Mouse (Mus musculus) urinary bladder, adult 18-20 months (tissue): Measurements from ENCODE around the gene Spata18.
A peak's percentile ranks its signal among the peaks of the same experiment; 100 is the strongest.

Source experiments
- DNase-seq, 2 experiments: peaks; one replicate each; pipeline ENCODE4 v3.0.0; 2022; ENCODE audit warnings: low spot score in 2 of 2, mixed read lengths in 2 of 2

Gene Spata18

GRCm38 (mm10) chr5:73651061-73651854, at the start of gene Spata18:
TSS of gene Spata18 (plus strand) at chr5:73651379.
- DNase-seq = no peak

- DNase-seq = no peak
These were observed 48.3 kb upstream of the Spata18 start for GRCm38 (mm10) chr5:73602865-73603264.

GRCm38 (mm10) chr5:73604542-73604941, 46.6 kb upstream of the Spata18 start:
- DNase-seq = no peak

GRCm38 (mm10) chr5:73604964-73605363, 46.2 kb upstream of the Spata18 start:
- DNase-seq = no peak

DNA sequence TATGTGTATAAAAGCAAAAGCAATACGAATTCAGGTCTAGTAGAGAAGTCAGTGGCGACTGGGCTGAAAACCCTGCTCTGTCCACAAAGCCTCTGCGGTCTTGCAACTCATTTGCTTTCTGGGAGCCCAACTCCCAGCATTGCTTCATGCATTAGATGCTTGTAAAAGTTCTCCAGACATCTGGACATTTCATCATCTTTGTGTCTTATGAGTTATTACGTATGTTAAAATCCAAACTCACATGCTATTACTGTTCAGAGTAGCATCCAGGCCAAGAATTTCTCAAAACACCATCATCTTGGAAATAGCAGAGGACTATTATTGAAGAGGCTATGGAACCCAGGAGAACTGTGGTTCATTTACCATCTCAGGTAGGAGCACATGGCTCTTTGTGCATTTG, 40.1 kb upstream of the Spata18 start:
- no peak for DNase-seq

GRCm38 (mm10) chr5:73613296-73613695, 37.9 kb upstream of the Spata18 start:
- DNase-seq = no peak

- DNase-seq = no peak
These were observed 36.0 kb upstream of the Spata18 start for GRCm38 (mm10) chr5:73615211-73615610.

DNA sequence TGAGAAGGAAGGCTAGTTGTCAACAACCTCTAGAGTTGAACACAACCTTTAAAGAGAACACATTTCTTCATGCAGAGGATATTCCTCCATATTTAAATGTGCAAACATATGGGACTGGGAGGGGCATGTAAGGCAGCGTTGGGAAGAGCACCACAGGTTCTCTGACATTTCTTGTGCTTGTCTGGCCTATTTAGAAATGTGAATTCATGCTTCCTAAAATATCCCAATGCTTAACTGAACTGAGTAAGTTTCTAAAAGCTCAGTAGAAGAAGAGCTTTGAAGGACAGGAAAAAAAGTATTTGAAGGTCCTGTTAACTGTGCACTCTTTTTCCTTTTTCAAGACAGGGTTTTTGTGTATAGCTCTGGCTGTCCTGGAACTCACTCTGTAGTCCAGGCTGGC, 32.2 kb upstream of the Spata18 start:
- DNase-seq = no peak

- no peak for DNase-seq
These were observed 25.7 kb upstream of the Spata18 start for GRCm38 (mm10) chr5:73625505-73625904.

DNA sequence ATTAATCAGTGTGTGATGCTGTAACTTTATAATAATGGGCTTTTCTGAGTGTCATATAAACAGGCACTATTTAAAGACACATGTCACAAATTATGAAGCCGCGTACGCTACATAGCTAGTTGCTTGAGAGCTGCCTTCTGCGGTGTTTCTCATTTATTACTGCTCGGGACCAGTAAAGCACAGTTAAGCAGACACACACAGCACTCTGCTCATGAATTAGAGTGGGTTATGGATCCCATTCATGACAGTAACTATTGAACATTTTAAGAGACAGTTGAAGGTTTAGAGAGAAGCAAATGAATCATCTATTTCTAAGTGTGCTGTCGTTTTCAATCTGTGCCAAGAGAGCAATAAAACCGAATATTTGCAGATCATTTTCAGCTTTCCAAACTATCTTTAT, 24.3 kb upstream of the Spata18 start:
- DNase-seq = no peak

DNA sequence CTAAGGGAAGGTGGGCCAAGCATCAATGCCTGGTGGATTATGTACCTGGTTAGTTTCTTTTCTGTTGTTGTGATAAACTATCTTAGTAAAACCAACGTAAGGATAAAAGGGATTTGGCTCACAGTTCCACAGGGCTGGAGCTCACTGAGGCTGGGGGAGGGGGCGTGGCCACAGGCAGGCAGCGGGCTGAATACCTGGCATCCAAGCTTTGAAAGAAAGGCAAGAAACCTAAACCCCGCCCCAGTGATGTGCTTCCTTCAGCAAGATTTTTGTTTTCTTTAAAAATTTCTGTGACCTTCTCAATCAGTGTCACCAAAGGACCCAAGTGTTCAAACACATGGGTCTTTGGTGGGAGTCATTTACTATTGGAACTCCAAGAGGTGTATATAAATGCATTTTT, 23.6 kb upstream of the Spata18 start:
- DNase-seq = no peak

DNA sequence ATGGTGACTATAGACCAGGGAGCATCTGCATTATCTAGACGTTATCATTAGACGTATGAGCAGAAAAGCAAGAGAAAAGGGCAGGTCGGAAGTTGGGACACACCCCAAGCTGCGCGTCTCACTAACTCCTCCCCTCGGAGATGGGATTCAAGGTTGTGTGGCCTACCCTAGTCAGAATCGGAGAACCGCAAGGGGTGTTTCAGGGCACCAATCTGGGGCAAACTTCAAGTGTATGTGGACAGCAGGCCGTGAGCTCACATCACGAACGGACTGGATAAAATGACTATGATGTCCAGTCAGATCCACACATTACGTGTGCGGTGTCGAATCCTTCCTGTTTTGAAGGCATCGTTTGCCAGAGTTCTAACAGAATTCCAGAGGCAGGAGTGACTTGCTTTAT, 23.2 kb upstream of the Spata18 start:
- no peak for DNase-seq

- no peak for DNase-seq
These were observed 21.0 kb upstream of the Spata18 start for GRCm38 (mm10) chr5:73630141-73630540.

DNA sequence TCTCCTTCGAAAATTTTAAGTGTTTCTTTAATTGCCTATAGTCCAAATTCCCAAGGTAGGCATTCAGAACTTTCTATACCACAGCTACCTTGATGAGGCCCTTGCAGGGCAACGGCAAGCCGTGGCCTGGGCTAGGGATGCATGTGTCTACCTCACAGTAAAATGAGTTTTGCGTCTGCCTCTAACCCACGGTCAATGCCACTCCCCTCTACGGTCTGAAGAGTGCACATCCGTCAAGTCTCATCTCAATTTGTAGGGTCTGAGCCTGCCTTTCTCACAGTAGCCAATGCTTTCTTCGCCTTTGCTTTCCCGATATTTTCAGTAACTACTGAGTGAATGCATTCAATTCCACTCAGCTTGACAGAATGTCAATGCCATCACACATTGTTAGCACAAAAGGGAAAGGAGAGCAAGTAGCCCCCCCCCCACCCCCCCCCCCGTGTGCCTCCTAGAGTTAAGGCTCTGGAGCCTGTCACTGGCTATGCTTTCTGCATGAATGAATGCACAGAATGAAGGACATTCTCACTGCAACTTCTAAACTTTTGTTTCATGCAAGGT, 20.1 kb upstream of the Spata18 start:
- DNase-seq = no peak

GRCm38 (mm10) chr5:73632291-73632690, 18.9 kb upstream of the Spata18 start, which contains the start of gene Lrrc66:
TSS of gene Lrrc66 (minus strand) at chr5:73632526.
- no peak for DNase-seq

- DNase-seq = peak; percentile 29 to 49
These were observed 18.0 kb upstream of the Spata18 start for GRCm38 (mm10) chr5:73633141-73633540.

DNA sequence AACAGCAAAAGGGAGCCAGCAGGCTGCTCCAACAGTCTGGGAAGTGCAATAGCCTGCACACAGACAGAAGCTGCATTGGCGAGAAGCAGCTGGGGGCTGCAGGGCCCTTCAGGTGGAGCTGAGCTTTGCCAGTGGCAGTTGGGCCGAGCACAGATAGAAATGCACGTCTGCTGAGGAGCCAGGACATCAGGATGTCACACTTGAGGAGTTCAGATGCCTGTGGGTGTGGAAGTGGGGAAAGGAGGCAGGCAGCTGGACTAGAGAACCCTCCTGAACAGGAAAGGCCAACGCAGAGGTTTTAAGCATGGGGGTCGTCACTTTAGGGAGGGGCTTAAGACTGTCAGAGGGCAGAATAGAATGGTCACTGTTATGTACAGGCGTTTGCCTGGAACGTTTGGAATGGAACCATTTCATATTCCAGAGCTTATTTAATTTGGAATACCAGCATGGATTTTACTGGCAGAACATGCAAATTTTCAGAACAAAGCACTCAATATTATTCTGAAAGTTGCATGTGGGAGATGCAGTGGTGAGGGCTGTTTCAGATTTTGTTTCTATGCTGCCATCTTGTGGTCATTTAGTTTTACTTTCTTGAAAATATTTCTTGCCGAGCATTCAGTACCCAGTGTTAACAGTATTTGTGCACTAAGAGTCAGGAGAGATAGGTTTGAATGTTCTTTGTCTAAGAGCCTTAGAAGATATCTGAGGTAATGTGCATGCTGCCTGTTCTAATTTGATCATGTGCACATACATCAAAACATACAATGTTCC, 13.7 kb upstream of the Spata18 start:
- no peak for DNase-seq

- DNase-seq = no peak
These were observed 10.1 kb upstream of the Spata18 start for GRCm38 (mm10) chr5:73641058-73641457.

DNA sequence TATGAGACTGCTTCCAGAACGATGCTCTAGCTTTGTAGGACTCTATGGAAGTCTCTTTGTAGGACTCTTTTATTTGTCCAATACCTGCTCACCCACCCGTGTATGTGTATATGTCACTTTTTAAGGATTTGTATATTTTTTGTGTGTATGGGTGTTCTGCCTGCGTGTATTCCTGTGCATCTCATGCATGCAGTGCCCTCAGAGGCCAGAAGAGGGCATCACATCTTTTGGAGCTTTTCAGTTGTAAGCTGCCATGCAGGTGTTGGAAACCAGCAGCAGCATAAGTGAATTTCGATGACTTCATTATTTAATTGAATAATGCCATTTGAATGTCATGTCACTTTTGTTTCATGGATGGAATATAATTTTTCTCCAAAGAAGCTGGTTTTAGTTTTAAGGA, 9.1 kb upstream of the Spata18 start:
- DNase-seq = no peak

DNA sequence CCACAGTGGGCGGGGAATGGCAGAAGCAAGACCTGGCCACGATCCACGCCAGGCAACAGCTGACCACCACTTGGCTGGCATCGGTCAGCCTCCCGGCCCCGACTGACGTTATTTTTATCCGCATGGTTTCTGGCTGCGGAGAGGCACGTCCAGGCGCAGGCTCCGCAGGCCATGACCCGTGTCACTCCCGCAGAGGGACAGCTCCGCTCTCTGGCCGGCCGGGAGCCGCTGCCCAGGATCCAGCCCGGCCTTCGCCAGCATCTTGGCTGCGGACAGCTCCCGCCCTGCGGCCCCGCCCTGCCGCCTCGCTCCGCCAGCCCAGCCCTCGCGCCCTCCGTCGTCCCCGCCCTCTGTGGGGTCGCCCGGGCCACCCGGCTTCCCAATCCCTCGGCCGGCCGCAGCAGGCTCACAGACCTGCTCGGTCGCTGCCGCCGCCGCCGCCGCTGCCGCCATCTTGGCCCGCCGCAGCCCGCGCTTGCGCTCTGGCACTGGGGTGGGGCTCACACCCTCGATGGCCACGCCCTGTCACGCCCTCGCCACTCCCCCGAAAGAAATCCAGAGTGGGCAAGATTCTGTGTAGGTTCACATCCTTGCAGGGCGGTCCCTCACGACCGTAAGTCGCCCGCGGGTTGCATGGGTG, 3.8 kb upstream of the Spata18 start, which contains the start of gene Sgcb:
Sgcb (minus strand) TSS at position 530 of the 640 bp plus-strand sequence.
- peak; percentile 64 to 65 for DNase-seq

DNA sequence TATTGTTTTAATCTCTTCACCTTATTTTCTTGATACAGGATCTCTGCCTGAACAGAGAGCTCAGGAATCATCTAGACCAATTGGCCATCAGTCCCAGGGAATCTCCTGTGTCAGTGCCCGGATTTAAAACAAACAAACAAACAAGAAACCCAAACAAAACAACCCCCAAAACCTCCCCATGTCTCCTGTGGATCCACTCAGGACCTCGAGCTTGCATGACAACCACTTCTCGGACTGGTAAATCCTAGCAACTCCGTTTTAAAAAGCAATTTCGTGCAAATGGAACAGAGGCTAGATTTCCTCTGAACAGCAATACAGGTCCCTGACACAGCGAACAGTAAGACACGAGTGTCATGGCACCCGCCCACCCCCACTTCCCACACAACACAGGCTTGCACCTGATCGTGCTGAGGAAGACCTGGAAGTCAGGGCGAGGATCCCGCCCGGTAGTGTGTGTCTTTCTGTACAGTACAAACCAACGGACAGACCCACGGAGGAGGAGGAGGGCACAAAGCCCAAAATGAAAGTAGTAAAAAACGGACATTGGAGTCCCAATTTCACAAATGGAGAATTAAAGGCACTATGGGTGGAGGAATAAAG, 714 bp upstream of the Spata18 start:
- peak in 1 of 2 experiments; percentile 14 for DNase-seq

DNA sequence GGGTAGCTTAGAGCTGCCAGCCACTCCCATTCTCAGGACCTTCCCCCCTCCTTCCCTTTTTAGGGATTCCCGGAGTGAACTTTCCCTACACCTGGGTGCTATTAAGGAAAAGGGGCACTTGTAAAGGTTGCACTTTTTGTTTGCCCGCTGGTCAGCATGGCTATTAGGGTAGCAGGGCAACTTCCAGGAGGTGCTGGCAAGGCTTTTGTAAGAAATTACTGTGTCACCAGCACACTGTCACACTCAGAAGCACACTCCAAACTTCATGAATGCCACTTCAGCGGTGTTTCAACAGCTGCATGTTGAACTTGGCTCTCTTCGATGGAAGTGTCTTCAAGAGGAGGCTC, 649 bp downstream of the Spata18 start:
- DNase-seq = no peak
